Mouse (Mus musculus): ENCODE data around the gene Slc22a23. TPM values are rescaled to one million over a fixed set of nuclear protein-coding genes. Genes with fewer than 3 reads are reported as not detected.

The Slc22a23 gene
- total RNA-seq, 1 experiment = 5.9 TPM

DNA sequence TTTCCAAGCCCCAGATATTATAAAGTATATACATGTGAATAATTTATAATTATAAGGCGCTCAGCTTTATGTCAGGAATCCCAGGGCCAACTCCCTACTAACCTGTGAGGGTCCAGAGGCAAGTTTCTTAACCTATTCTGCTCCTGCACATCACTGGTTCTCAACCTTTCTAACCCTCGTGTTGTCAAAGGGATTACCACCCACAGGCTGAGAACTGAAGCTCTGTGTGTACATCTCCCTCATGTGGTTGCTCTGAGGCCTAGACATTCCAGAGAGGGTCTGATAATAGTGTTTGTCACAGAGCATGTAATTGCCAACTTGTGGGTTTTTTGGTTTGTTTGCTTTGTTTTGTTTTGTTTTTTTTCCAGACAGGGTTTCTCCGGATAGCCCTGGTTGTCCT lies 198.1 kb downstream of the Slc22a23 start:
- H3K27ac ChIP-seq (ENCODE audit: insufficient read depth, low read depth, low read length, poor library complexity, severe bottlenecking) = no peak overlapping the region
- no peak overlapping the region for H3K4me3 ChIP-seq (ENCODE audit: insufficient read depth in 1 of 2, low read depth in 1 of 2, low read length in 2 of 2, poor library complexity in 1 of 2, severe bottlenecking in 1 of 2)
- in situ Hi-C loops (cut with MboI; ENCODE audit: low sequenced_read_pairs in 2 of 2, unreplicated experiment in 2 of 2) = no loop called here
- H3K9me3 ChIP-seq (ENCODE audit: control insufficient read depth, insufficient read depth, low read depth, low read length) = no peaks in the 10 kb centered on the region
- no peak for DNase-seq (ENCODE audit: low read depth, low spot score)
- H3K36me3 ChIP-seq (ENCODE audit: control insufficient read depth, insufficient read depth, low read length, poor library complexity, severe bottlenecking) = no peaks in the 10 kb centered on the region
- H3K4me1 ChIP-seq (ENCODE audit: control insufficient read depth in 2 of 2, insufficient read depth in 2 of 2, low read length in 2 of 2, poor library complexity in 1 of 2) = peaks cover 16 to 19% of the 10 kb centered on the region in 2 experiments
- no peak for TF ChIP-seq MAFK (IDR thresholded peaks at IDR 0.05; ENCODE audit: insufficient read depth, low read depth, low read length)
- H3K9ac ChIP-seq (ENCODE audit: insufficient read depth, low read depth, low read length, poor library complexity, severe bottlenecking) = no peak overlapping the region

DNA sequence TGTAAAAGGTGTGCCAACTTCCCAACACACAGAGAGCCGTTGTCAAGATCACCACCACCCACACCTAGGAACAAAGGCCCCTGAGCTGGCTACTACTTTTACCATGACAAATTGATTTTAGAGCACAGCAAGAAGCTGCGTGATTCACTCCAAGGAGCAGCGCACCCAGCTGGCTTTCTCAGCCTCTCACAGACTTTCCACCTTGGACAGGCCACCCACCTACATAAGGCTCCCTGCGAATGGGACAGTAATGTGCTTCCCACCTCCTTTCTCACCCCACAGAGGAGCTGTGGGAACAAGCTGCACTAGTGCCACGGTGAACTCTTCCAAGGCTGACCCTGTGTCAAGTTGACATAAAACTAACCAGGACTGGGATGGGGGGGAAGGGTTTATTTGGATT lies 201.6 kb downstream of the Slc22a23 start:
- peaks cover 4 to 8% of the 10 kb centered on the region in 2 experiments; a peak in 3 of 4 replicates for H3K4me1 ChIP-seq (ENCODE audit: control insufficient read depth in 2 of 2, insufficient read depth in 2 of 2, low read length in 2 of 2, poor library complexity in 1 of 2)
- TF ChIP-seq MAFK (IDR thresholded peaks at IDR 0.05; ENCODE audit: insufficient read depth, low read depth, low read length) (no peak), HCFC1 (IDR thresholded peaks at IDR 0.05; ENCODE audit: borderline replicate concordance, insufficient read depth, low read length) (no peak), ZNF384 (IDR thresholded peaks at IDR 0.05; ENCODE audit: low read depth, low read length) (no peak), ZC3H11A (IDR thresholded peaks at IDR 0.05; ENCODE audit: borderline replicate concordance, low read depth, low read length) (no peak), CHD2 (IDR thresholded peaks at IDR 0.05; ENCODE audit: low read depth, low read length) (no peak)
- H3K27ac ChIP-seq (ENCODE audit: insufficient read depth, low read depth, low read length, poor library complexity, severe bottlenecking) = no peak overlapping the region
- no peak overlapping the region for H3K9ac ChIP-seq (ENCODE audit: insufficient read depth, low read depth, low read length, poor library complexity, severe bottlenecking)
- no peaks in the 10 kb centered on the region for H3K36me3 ChIP-seq (ENCODE audit: control insufficient read depth, insufficient read depth, low read length, poor library complexity, severe bottlenecking)
- H3K9me3 ChIP-seq (ENCODE audit: control insufficient read depth, insufficient read depth, low read depth, low read length) = no peaks in the 10 kb centered on the region
- no peak for DNase-seq (ENCODE audit: low read depth, low spot score)
- no peak overlapping the region for H3K4me3 ChIP-seq (ENCODE audit: insufficient read depth in 1 of 2, low read depth in 1 of 2, low read length in 2 of 2, poor library complexity in 1 of 2, severe bottlenecking in 1 of 2)
- in situ Hi-C loops (cut with MboI; ENCODE audit: low sequenced_read_pairs in 2 of 2, unreplicated experiment in 2 of 2) = no loop called here

DNA sequence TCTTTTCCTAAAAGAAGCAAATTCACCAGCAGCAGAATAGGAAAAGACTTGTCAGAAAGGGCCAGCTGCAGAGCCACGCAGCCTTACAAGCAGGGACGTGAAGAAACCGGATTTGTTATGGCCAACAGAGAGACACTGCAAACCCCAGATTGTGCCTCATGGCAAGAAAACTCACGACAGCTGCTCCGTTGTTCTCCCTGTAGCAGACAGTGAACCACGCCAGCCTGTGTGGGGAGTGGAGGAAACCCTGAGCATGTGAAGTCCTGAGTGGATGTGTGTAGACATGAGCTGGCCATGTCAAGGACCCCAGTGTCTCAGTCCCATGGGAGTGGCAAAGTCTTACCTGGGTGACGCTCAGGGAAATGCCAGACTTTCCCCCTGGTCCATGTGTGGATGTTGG lies 208.4 kb downstream of the Slc22a23 start:
- in situ Hi-C loops (cut with MboI; ENCODE audit: low sequenced_read_pairs in 2 of 2, unreplicated experiment in 2 of 2) = no loop called here
- no peaks in the 10 kb centered on the region for H3K36me3 ChIP-seq (ENCODE audit: control insufficient read depth, insufficient read depth, low read length, poor library complexity, severe bottlenecking)
- no peak overlapping the region for H3K27ac ChIP-seq (ENCODE audit: insufficient read depth, low read depth, low read length, poor library complexity, severe bottlenecking)
- H3K4me3 ChIP-seq (ENCODE audit: insufficient read depth in 1 of 2, low read depth in 1 of 2, low read length in 2 of 2, poor library complexity in 1 of 2, severe bottlenecking in 1 of 2) = no peak overlapping the region
- H3K4me1 ChIP-seq (ENCODE audit: control insufficient read depth in 2 of 2, insufficient read depth in 2 of 2, low read length in 2 of 2, poor library complexity in 1 of 2) = peaks cover 5 to 13% of the 10 kb centered on the region in 2 experiments; a peak in 3 of 4 replicates
- no peak for DNase-seq (ENCODE audit: low read depth, low spot score)
- TF ChIP-seq ZNF384 (IDR thresholded peaks at IDR 0.05; ENCODE audit: low read depth, low read length) (no peak), CHD2 (IDR thresholded peaks at IDR 0.05; ENCODE audit: low read depth, low read length) (no peak), MAFK (IDR thresholded peaks at IDR 0.05; ENCODE audit: insufficient read depth, low read depth, low read length) (no peak), ZC3H11A (IDR thresholded peaks at IDR 0.05; ENCODE audit: borderline replicate concordance, low read depth, low read length) (no peak), HCFC1 (IDR thresholded peaks at IDR 0.05; ENCODE audit: borderline replicate concordance, insufficient read depth, low read length) (no peak)
- H3K9ac ChIP-seq (ENCODE audit: insufficient read depth, low read depth, low read length, poor library complexity, severe bottlenecking) = no peak overlapping the region
- no peaks in the 10 kb centered on the region for H3K9me3 ChIP-seq (ENCODE audit: control insufficient read depth, insufficient read depth, low read depth, low read length)

DNA sequence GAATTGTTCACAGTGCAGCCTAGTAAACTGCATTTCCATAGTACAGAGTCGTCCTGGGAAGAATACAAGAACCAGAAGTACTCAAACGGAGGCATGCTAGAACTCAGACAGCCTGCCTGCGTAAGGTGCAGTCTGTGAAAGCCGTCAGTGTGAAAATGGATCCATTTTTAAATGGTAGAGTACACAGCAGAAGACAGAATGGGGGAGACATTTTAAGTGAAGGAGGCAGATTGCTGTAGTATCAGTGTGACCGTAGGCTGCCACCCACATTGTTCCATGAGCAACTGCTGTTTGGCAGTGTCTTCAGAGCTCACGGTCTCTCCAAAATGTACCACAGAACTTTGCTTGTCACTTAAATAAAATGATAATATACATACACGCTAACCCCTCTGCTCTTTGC lies 210.7 kb downstream of the Slc22a23 start:
- no peak for TF ChIP-seq ZC3H11A (IDR thresholded peaks at IDR 0.05; ENCODE audit: borderline replicate concordance, low read depth, low read length)
- no peak for TF ChIP-seq ZNF384 (IDR thresholded peaks at IDR 0.05; ENCODE audit: low read depth, low read length)
- Histone ChIP-seq H3K9me3 (ENCODE audit: control insufficient read depth, insufficient read depth, low read depth, low read length) (no peaks in the 10 kb centered on the region), H3K27ac (ENCODE audit: insufficient read depth, low read depth, low read length, poor library complexity, severe bottlenecking) (no peak overlapping the region), H3K9ac (ENCODE audit: insufficient read depth, low read depth, low read length, poor library complexity, severe bottlenecking) (no peak overlapping the region), H3K4me3 (ENCODE audit: insufficient read depth in 1 of 2, low read depth in 1 of 2, low read length in 2 of 2, poor library complexity in 1 of 2, severe bottlenecking in 1 of 2) (no peak overlapping the region), H3K36me3 (ENCODE audit: control insufficient read depth, insufficient read depth, low read length, poor library complexity, severe bottlenecking) (no peaks in the 10 kb centered on the region), H3K4me1 (ENCODE audit: control insufficient read depth in 2 of 2, insufficient read depth in 2 of 2, low read length in 2 of 2, poor library complexity in 1 of 2) (peaks cover 5 to 14% of the 10 kb centered on the region in 2 experiments; a peak in 3 of 4 replicates)
- DNase-seq (ENCODE audit: low read depth, low spot score) = no peak
- in situ Hi-C loops (cut with MboI; ENCODE audit: low sequenced_read_pairs in 2 of 2, unreplicated experiment in 2 of 2) = no loop called here

DNA sequence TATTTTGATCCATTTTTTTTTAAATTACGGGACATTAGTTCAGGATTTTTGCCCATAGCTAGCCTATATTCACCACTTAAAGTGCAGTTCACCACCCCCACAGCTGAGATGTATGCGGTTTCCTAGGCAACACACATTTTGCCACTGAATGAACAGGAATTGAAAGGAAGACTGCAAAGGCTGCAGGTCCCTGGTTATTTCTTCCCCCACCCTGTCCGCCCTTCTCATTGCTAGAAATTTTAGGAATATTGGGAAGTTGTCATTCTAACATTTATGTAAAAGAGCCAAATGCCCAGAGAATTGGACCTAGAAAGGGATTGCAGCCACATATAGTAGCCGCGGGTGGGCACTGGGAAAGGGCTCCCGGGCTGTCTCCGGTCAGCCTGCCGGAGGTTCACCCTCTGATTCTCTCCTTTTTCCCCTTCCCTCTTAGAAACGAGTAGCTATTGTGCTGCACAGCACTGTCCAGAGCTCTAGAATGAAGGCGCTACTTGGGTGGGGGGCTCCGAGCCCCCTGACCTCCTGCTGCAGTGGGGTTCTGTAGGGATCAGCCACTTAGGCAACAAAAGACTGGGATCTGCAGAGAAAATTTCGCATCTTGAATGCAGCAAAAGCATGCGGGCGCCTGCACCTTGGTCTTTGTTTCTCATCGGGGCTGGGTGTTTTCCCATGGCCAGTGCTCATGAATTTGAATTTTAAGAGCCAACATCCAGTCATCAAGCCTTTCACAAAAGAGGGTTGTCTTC lies 211.5 kb downstream of the Slc22a23 start:
- Histone ChIP-seq H3K9ac (ENCODE audit: insufficient read depth, low read depth, low read length, poor library complexity, severe bottlenecking) (no peak overlapping the region), H3K9me3 (ENCODE audit: control insufficient read depth, insufficient read depth, low read depth, low read length) (no peaks in the 10 kb centered on the region), H3K27ac (ENCODE audit: insufficient read depth, low read depth, low read length, poor library complexity, severe bottlenecking) (no peak overlapping the region), H3K4me1 (ENCODE audit: control insufficient read depth in 2 of 2, insufficient read depth in 2 of 2, low read length in 2 of 2, poor library complexity in 1 of 2) (peaks cover 5 to 19% of the 10 kb centered on the region in 2 experiments; a peak in 3 of 4 replicates), H3K4me3 (ENCODE audit: insufficient read depth in 1 of 2, low read depth in 1 of 2, low read length in 2 of 2, poor library complexity in 1 of 2, severe bottlenecking in 1 of 2) (0 out of 4 replicates have a peak overlapping the region, but pooled peaks of 1 of the 2 experiments have one; percentile 7), H3K36me3 (ENCODE audit: control insufficient read depth, insufficient read depth, low read length, poor library complexity, severe bottlenecking) (peaks cover 4% of the 10 kb centered on the region)
- in situ Hi-C loops (cut with MboI; ENCODE audit: low sequenced_read_pairs in 2 of 2, unreplicated experiment in 2 of 2) = no loop called here
- TF ChIP-seq MAFK (IDR thresholded peaks at IDR 0.05; ENCODE audit: insufficient read depth, low read depth, low read length) (no peak), ZC3H11A (IDR thresholded peaks at IDR 0.05; ENCODE audit: borderline replicate concordance, low read depth, low read length) (no peak), ZNF384 (IDR thresholded peaks at IDR 0.05; ENCODE audit: low read depth, low read length) (no peak), HCFC1 (IDR thresholded peaks at IDR 0.05; ENCODE audit: borderline replicate concordance, insufficient read depth, low read length) (no peak), CHD2 (IDR thresholded peaks at IDR 0.05; ENCODE audit: low read depth, low read length) (no peak)
- no peak for DNase-seq (ENCODE audit: low read depth, low spot score)

Data from ES-E14 (cell line).